Mouse (Mus musculus) lung, postnatal 0 days (tissue): ENCODE data around the gene Marc1.

Experiments
- CTCF ChIP-seq: IDR thresholded peaks from 2 replicates; pipeline ENCODE4 v1.5.1; 2016; ENCODE audit warnings: antibody characterized with exemption, mild to moderate bottlenecking
- EP300 ChIP-seq: IDR thresholded peaks from 2 replicates; pipeline ENCODE4 v1.6.1; 2016; ENCODE audit warnings: antibody characterized with exemption, mild to moderate bottlenecking, control low read depth

DNA sequence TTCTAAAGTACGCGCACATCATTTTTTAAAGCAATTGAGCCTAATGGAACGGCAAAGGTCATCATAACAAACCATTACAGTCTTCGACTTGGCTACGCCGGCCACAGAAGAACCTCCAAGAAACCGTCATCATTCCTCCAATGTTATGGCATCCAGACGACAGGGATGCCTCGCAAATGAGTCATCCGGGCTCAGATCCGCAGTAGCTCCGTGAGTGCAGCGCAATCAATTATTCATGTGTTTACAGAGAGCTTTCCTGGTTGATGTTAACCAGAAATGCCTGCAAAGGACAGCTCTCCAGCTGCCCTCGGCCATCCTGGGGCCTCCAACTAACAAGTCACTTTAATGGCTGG lies 29.0 kb downstream of the Marc1 start:
- TF ChIP-seq CTCF (no peak), EP300 (peak; percentile 91)
